Mouse (Mus musculus): ENCODE measurements around the gene Rfx4. TPM values are rescaled to one million over a fixed set of nuclear protein-coding genes. Genes with fewer than 3 reads are reported as not detected.

Rfx4 gene
- polyA plus RNA-seq, 1 experiment, result 14.3 TPM

GRCm38 (mm10) chr10:84715639-84716038, 40.2 kb upstream of the Rfx4 start:
- Histone ChIP-seq H3K4me1 (ENCODE audit: control insufficient read depth, insufficient read depth, low read length) (peaks cover 3% of the 10 kb centered on the region; the same call in 1 of the 2 replicates), H3K4me3 (ENCODE audit: insufficient read depth, low read length) (no peak overlapping the region), H3K27ac (ENCODE audit: insufficient read depth, low read length) (no peak overlapping the region)
- TF ChIP-seq POLR2A (IDR thresholded peaks at IDR 0.05; ENCODE audit: extremely low read depth, insufficient read depth, low read length) (no peak), CTCF (IDR thresholded peaks at IDR 0.05; ENCODE audit: extremely low read depth, insufficient read depth, low read length) (no peak)

DNA sequence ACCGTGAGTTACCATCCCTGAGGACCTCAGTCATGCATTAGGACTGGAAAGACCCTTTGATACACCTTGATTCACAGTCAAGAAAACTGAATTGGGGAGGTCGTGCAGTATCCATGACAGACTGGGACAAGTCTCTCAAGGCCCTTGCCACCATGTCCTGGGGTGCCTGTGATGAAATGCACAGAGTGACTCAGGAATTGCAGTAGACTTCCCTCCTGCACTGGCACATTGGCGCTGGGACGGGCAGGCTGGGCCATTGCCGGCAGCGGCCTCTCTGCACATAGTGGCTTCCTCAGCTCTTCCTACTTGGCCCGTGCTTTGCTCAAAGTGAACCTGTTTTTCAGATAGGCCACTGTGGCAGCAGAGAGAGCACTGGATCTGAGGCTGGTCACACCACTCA, 39.3 kb upstream of the Rfx4 start:
- no peak overlapping the region for H3K4me3 ChIP-seq (ENCODE audit: insufficient read depth, low read length)
- TF ChIP-seq POLR2A (IDR thresholded peaks at IDR 0.05; ENCODE audit: extremely low read depth, insufficient read depth, low read length) (no peak), CTCF (IDR thresholded peaks at IDR 0.05; ENCODE audit: extremely low read depth, insufficient read depth, low read length) (no peak)
- peaks cover 3% of the 10 kb centered on the region; the same call in 1 of the 2 replicates for H3K4me1 ChIP-seq (ENCODE audit: control insufficient read depth, insufficient read depth, low read length)
- H3K27ac ChIP-seq (ENCODE audit: insufficient read depth, low read length), result no peak overlapping the region

GRCm38 (mm10) chr10:84722711-84723110, 33.2 kb upstream of the Rfx4 start:
- no peak overlapping the region for H3K4me3 ChIP-seq (ENCODE audit: insufficient read depth, low read length)
- TF ChIP-seq POLR2A (IDR thresholded peaks at IDR 0.05; ENCODE audit: extremely low read depth, insufficient read depth, low read length) (no peak), CTCF (IDR thresholded peaks at IDR 0.05; ENCODE audit: extremely low read depth, insufficient read depth, low read length) (no peak)
- H3K27ac ChIP-seq (ENCODE audit: insufficient read depth, low read length), result no peak overlapping the region
- H3K4me1 ChIP-seq (ENCODE audit: control insufficient read depth, insufficient read depth, low read length), result no peaks in the 10 kb centered on the region

- no peaks in the 10 kb centered on the region for H3K4me1 ChIP-seq (ENCODE audit: control insufficient read depth, insufficient read depth, low read length)
- TF ChIP-seq CTCF (IDR thresholded peaks at IDR 0.05; ENCODE audit: extremely low read depth, insufficient read depth, low read length) (no peak), POLR2A (IDR thresholded peaks at IDR 0.05; ENCODE audit: extremely low read depth, insufficient read depth, low read length) (no peak)
- H3K4me3 ChIP-seq (ENCODE audit: insufficient read depth, low read length), result no peak overlapping the region
- H3K27ac ChIP-seq (ENCODE audit: insufficient read depth, low read length), result no peak overlapping the region
Observed at GRCm38 (mm10) chr10:84727005-84727404, 28.9 kb upstream of the Rfx4 start.

- no peak for TF ChIP-seq POLR2A (IDR thresholded peaks at IDR 0.05; ENCODE audit: extremely low read depth, insufficient read depth, low read length)
- TF ChIP-seq CTCF (IDR thresholded peaks at IDR 0.05; ENCODE audit: extremely low read depth, insufficient read depth, low read length), result no peak
- no peak overlapping the region for H3K4me3 ChIP-seq (ENCODE audit: insufficient read depth, low read length)
- no peaks in the 10 kb centered on the region for H3K4me1 ChIP-seq (ENCODE audit: control insufficient read depth, insufficient read depth, low read length)
- no peak overlapping the region for H3K27ac ChIP-seq (ENCODE audit: insufficient read depth, low read length)
Observed at GRCm38 (mm10) chr10:84727760-84728159, 28.1 kb upstream of the Rfx4 start.

- no peak overlapping the region for H3K4me3 ChIP-seq (ENCODE audit: insufficient read depth, low read length)
- no peaks in the 10 kb centered on the region for H3K4me1 ChIP-seq (ENCODE audit: control insufficient read depth, insufficient read depth, low read length)
- TF ChIP-seq POLR2A (IDR thresholded peaks at IDR 0.05; ENCODE audit: extremely low read depth, insufficient read depth, low read length) (no peak), CTCF (IDR thresholded peaks at IDR 0.05; ENCODE audit: extremely low read depth, insufficient read depth, low read length) (no peak)
- H3K27ac ChIP-seq (ENCODE audit: insufficient read depth, low read length), result no peak overlapping the region
Observed at GRCm38 (mm10) chr10:84730078-84730477, 25.8 kb upstream of the Rfx4 start.

- Histone ChIP-seq H3K4me3 (ENCODE audit: insufficient read depth, low read length) (no peak overlapping the region), H3K4me1 (ENCODE audit: control insufficient read depth, insufficient read depth, low read length) (no peaks in the 10 kb centered on the region), H3K27ac (ENCODE audit: insufficient read depth, low read length) (no peak overlapping the region)
- TF ChIP-seq CTCF (IDR thresholded peaks at IDR 0.05; ENCODE audit: extremely low read depth, insufficient read depth, low read length), result no peak
- TF ChIP-seq POLR2A (IDR thresholded peaks at IDR 0.05; ENCODE audit: extremely low read depth, insufficient read depth, low read length), result no peak
Observed at GRCm38 (mm10) chr10:84730956-84731355, 24.9 kb upstream of the Rfx4 start.

GRCm38 (mm10) chr10:84733511-84733910, 22.4 kb upstream of the Rfx4 start:
- Histone ChIP-seq H3K4me1 (ENCODE audit: control insufficient read depth, insufficient read depth, low read length) (no peaks in the 10 kb centered on the region), H3K27ac (ENCODE audit: insufficient read depth, low read length) (no peak overlapping the region), H3K4me3 (ENCODE audit: insufficient read depth, low read length) (no peak overlapping the region)
- no peak for TF ChIP-seq CTCF (IDR thresholded peaks at IDR 0.05; ENCODE audit: extremely low read depth, insufficient read depth, low read length)
- TF ChIP-seq POLR2A (IDR thresholded peaks at IDR 0.05; ENCODE audit: extremely low read depth, insufficient read depth, low read length), result no peak

- H3K27ac ChIP-seq (ENCODE audit: insufficient read depth, low read length), result peak overlapping the region; percentile 60; the same call in 1 of the 2 replicates
- peaks cover 2% of the 10 kb centered on the region; the same call in 1 of the 2 replicates for H3K4me1 ChIP-seq (ENCODE audit: control insufficient read depth, insufficient read depth, low read length)
- TF ChIP-seq CTCF (IDR thresholded peaks at IDR 0.05; ENCODE audit: extremely low read depth, insufficient read depth, low read length) (no peak), POLR2A (IDR thresholded peaks at IDR 0.05; ENCODE audit: extremely low read depth, insufficient read depth, low read length) (no peak)
- H3K4me3 ChIP-seq (ENCODE audit: insufficient read depth, low read length), result peak overlapping the region; percentile 26; the same call in 1 of the 2 replicates
Observed at GRCm38 (mm10) chr10:84754851-84755785, 744 bp upstream of the Rfx4 start.

All from cortical plate, adult 2 months (tissue).